Mouse (Mus musculus) MEL (cell line): ENCODE data around the gene Cabcoco1.

Experiments used
- CTCF ChIP-seq, 3 experiments: IDR thresholded peaks in 2 of 3; conservative IDR thresholded peaks in 1 of 3; 2 replicates each; pipeline ENCODE4 v1.5.1; 2011 to 2012; ENCODE audit warnings: low read length in 3 of 3, low read depth in 2 of 3, mild to moderate bottlenecking in 2 of 3, improper control_type of control experiment in 1 of 3, inconsistent platforms in 1 of 3, mixed read lengths in 1 of 3, moderate library complexity in 1 of 3; ENCODE audit not compliant: control insufficient read depth in 1 of 3, insufficient read depth in 1 of 3, poor library complexity in 1 of 3, severe bottlenecking in 1 of 3
- EP300 ChIP-seq, 2 experiments: IDR thresholded peaks; 2 replicates each; pipeline ENCODE4 v1.6.1; 2011; ENCODE audit warnings: improper control_type of control experiment in 2 of 2, low read length in 2 of 2, low read depth in 1 of 2, mild to moderate bottlenecking in 1 of 2
- JUND ChIP-seq: IDR thresholded peaks from 2 replicates; pipeline ENCODE4 v1.6.1; 2011; ENCODE audit warnings: low read depth, mild to moderate bottlenecking, improper control_type of control experiment, low read length
- POLR2A ChIP-seq, 2 experiments: IDR thresholded peaks; 2 replicates each; pipeline ENCODE4 v1.6.1; 2011 to 2012; ENCODE audit warnings: low read length in 2 of 2, mild to moderate bottlenecking in 2 of 2, control low read depth in 1 of 2, improper control_type of control experiment in 1 of 2, low read depth in 1 of 2, moderate library complexity in 1 of 2; ENCODE audit not compliant: control insufficient read depth in 1 of 2, insufficient read depth in 1 of 2, poor library complexity in 1 of 2
- RCOR1 ChIP-seq: IDR thresholded peaks from 2 replicates; pipeline ENCODE4 v1.6.1; 2012; ENCODE audit warnings: low read depth, mild to moderate bottlenecking, inconsistent platforms, low read length, improper control_type of control experiment
- SIN3A ChIP-seq: IDR thresholded peaks from 2 replicates; pipeline ENCODE4 v1.6.1; 2012; ENCODE audit warnings: low read length, improper control_type of control experiment, inconsistent platforms

DNA sequence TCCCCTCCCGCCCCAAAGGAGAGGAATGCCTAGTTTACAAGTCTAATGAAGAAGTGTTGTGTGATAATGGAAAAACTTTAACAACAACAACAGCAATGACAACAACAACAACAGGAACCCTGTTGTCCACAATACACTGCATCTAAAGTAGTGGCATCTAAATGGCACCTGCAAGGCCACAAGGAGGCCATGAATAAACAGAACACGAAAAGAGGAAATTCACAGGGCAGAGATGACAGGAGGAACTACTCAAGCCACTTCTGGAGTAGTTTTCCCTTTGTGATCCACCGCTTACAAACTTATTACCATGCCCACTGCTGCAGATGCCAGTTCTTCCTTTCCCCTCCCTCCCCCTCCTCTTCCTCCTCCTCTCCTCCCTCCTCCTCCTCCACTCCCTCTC, 99.0 kb downstream of the Cabcoco1 start:
- TF ChIP-seq JUND (no peak), CTCF (IDR thresholded peaks at IDR 0.05 in 2 of 3, conservative IDR thresholded peaks at IDR 0.05 in 1 of 3; ENCODE audit: control insufficient read depth in 1 of 3, insufficient read depth in 1 of 3, low read depth in 2 of 3, low read length in 3 of 3, poor library complexity in 1 of 3, severe bottlenecking in 1 of 3) (no peak), EP300 (IDR thresholded peaks at IDR 0.05; ENCODE audit: low read depth in 1 of 2, low read length in 2 of 2) (no peak), SIN3A (no peak), RCOR1 (no peak), POLR2A (IDR thresholded peaks at IDR 0.05; ENCODE audit: control insufficient read depth in 1 of 2, insufficient read depth in 1 of 2, low read depth in 1 of 2, low read length in 2 of 2, poor library complexity in 1 of 2) (no peak)
